ENCODE assay signal across 8 mouse cellular contexts in the genomic region with DNA sequence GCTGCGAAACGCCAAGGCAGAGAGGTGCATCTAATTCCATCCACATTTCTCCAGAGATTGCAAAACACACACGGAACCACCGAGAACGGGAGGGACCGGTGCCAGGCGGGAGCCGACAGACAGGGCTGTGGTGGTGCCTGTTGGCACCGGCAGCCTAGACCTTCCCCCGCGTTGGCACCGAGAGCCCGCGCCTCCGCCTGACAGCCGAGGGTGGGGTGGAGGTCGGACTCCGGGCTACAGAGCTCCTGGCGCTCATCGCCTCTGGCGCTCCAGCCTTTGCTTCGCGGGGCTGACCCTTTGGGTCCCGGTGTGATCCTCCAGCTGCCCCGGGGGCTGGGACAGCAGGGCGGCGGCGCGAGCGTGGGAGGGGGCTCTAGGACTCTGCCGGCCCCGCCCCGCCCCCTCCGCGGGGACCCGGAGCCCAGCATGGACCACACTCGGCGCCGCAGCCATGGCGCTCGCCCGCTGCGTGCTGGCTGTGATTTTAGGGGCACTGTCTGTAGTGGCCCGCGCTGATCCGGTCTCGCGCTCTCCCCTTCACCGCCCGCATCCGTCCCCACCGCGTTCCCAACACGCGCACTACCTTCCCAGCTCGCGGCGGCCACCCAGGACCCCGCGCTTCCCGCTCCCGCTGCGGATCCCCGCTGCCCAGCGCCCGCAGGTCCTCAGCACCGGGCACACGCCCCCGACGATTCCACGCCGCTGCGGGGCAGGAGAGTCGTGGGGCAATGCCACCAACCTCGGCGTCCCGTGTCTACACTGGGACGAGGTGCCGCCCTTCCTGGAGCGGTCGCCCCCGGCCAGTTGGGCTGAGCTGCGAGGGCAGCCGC. TPM values are rescaled to one million over a fixed set of nuclear protein-coding genes. Genes with fewer than 3 reads are reported as not detected.
DNase-seq lines count a peak whose midpoint lies in the region; ATAC-seq and TF ChIP-seq lines count a peak whose summit lies in the region.

Prss12 (plus strand) TSS at position 206 of the 830 bp plus-strand sequence.

- H3K9ac ChIP-seq in liver, embryonic 16.5 days (ENCODE audit: low read depth, low read length) = no peak within 1 kb of the TSS
- H3K9ac ChIP-seq in neural tube, embryonic 13.5 days = peak within 1 kb of the TSS; percentile 84

- intact Hi-C loops in heart, postnatal 10 days (cut with DNase I) = no loop called here

- H3K27ac ChIP-seq in bone marrow macrophage, adult 2 months (ENCODE audit: insufficient read depth, low read depth, low read length) = no peak within 1 kb of the TSS
- H3K27ac ChIP-seq in forebrain, embryonic 10.5 days = peak within 1 kb of the TSS; percentile 81
- no peak within 1 kb of the TSS for H3K27ac ChIP-seq in liver, embryonic 16.5 days (ENCODE audit: low read length)
- 0 out of 2 replicates have a peak within 1 kb of the TSS, but pooled peaks have one; percentile 18 for H3K27ac ChIP-seq in neural tube, embryonic 13.5 days (replicated peaks)

- peak within 1 kb of the TSS; percentile 61 for H3K4me3 ChIP-seq in bone marrow macrophage, adult 2 months (ENCODE audit: insufficient read depth, low read length)
- H3K4me3 ChIP-seq in forebrain, embryonic 10.5 days = peak within 1 kb of the TSS; percentile 80
- H3K4me3 ChIP-seq in liver, embryonic 16.5 days (ENCODE audit: low read depth, low read length) = peak within 1 kb of the TSS; percentile 54
- peak within 1 kb of the TSS; percentile 72 for H3K4me3 ChIP-seq in neural tube, embryonic 13.5 days

- H3K4me1 ChIP-seq in bone marrow macrophage, adult 2 months (ENCODE audit: control insufficient read depth, insufficient read depth, low read length) = no peaks in the 10 kb centered on the region
- peaks cover 22% of the 10 kb centered on the region for H3K4me1 ChIP-seq in forebrain, embryonic 10.5 days
- H3K4me1 ChIP-seq in liver, embryonic 16.5 days (ENCODE audit: control insufficient read depth, low read depth, low read length) = no peaks in the 10 kb centered on the region
- H3K4me1 ChIP-seq in neural tube, embryonic 13.5 days (replicated peaks) = peaks cover 20% of the 10 kb centered on the region

- peak; percentile 43 for DNase-seq in forebrain, embryonic 10.5 days (ENCODE audit: extremely low spot score, low spot score)
- DNase-seq in heart, postnatal 10 days = peak; percentile 31 to 39
- DNase-seq in kidney, postnatal 25 days = peak; percentile 36 to 71
- peak; percentile 4 to 14 for DNase-seq in thymus, postnatal 36 days

- no peak for TF ChIP-seq POLR2A in bone marrow macrophage, adult 2 months (IDR thresholded peaks at IDR 0.05; ENCODE audit: borderline replicate concordance, low read depth, low read length)

- WGBS in forebrain, embryonic 10.5 days = under 1% methylated on average over 83 of the region's 84 CpGs
- WGBS in liver, embryonic 16.5 days (ENCODE audit: insufficient replicate concordance) = under 1% methylated on average over 82 of the region's 84 CpGs
- WGBS in neural tube, embryonic 13.5 days = under 1% methylated on average over 73 of the region's 84 CpGs

- H3K9me3 ChIP-seq in forebrain, embryonic 10.5 days = no peaks in the 10 kb centered on the region
- no peaks in the 10 kb centered on the region for H3K9me3 ChIP-seq in liver, embryonic 16.5 days (replicated peaks; ENCODE audit: control insufficient read depth, low read length)
- H3K9me3 ChIP-seq in neural tube, embryonic 13.5 days = no peaks in the 10 kb centered on the region

- peak within 1 kb of the TSS; percentile 72 for H3K4me2 ChIP-seq in liver, embryonic 16.5 days (ENCODE audit: low read depth, low read length)
- peak within 1 kb of the TSS; percentile 98 for H3K4me2 ChIP-seq in neural tube, embryonic 13.5 days

- H3K27me3 ChIP-seq in forebrain, embryonic 10.5 days (ENCODE audit: poor library complexity, severe bottlenecking) = peaks cover 61% of the 10 kb centered on the region
- H3K27me3 ChIP-seq in liver, embryonic 16.5 days (ENCODE audit: control insufficient read depth, insufficient read depth, low read depth, low read length) = peaks cover 37% of the 10 kb centered on the region
- H3K27me3 ChIP-seq in neural tube, embryonic 13.5 days = peaks cover 23% of the 10 kb centered on the region

- peak; percentile 16 for ATAC-seq in CD4-positive, CD25-positive, alpha-beta regulatory T cell, adult 4 months
- no peak; the same call in 1 of the 2 replicates for ATAC-seq in liver, embryonic 16.5 days (ENCODE audit: low read depth)
- peak; percentile 87 for ATAC-seq in neural tube, embryonic 13.5 days (ENCODE audit: low read depth)

- no peak for TF ChIP-seq CTCF in bone marrow macrophage, adult 2 months (IDR thresholded peaks at IDR 0.05; ENCODE audit: low read depth, low read length)

- no peaks in the 10 kb centered on the region for H3K36me3 ChIP-seq in forebrain, embryonic 10.5 days (replicated peaks)
- no peaks in the 10 kb centered on the region for H3K36me3 ChIP-seq in liver, embryonic 16.5 days (ENCODE audit: control insufficient read depth, insufficient read depth)
- no peaks in the 10 kb centered on the region for H3K36me3 ChIP-seq in neural tube, embryonic 13.5 days

RNA-seq across cellular contexts. Expression of gene Prss12, which starts in this region (rescaled TPM):
- polyA plus RNA-seq in CD4-positive, CD25-positive, alpha-beta regulatory T cell, adult 4 months (2017; shearing (Covaris generic)) = 1 to 10 TPM in 1 of 2 experiments, under 1 TPM in 1; 0.46 to 1.3 TPM
- not detected in 2 replicates for polyA plus RNA-seq in bone marrow macrophage, adult 2 months (2012; ENCODE audit: insufficient read depth, insufficient read length, missing spikeins)
- 0.63 and 1.00 TPM in 2 replicates for polyA plus RNA-seq in forebrain, embryonic 10.5 days (2016; fragmentation: Nextera tagmentation; extraction: Ambion mirVana)
- 1 to 10 TPM; 1.7 to 1.8 TPM for total RNA-seq in heart, postnatal 10 days (2021)
- 0.74 and 0.79 TPM in 2 replicates for polyA plus RNA-seq in liver, embryonic 16.5 days (2015; fragmentation: Nextera tagmentation; extraction: Ambion mirVana)
- 22.5 and 22.7 TPM in 2 replicates for polyA plus RNA-seq in neural tube, embryonic 13.5 days (2015; fragmentation: Nextera tagmentation; extraction: Ambion mirVana)

Comparison
In these comparisons a context has a peak if more than half of its experiments do, and no peak if none do; other contexts are left out.
1. RNA of gene Prss12 (polyA plus RNA-seq): 22.5 to 22.7 TPM in neural tube, embryonic 13.5 days; 0.46 to 1.3 TPM in CD4-positive, CD25-positive, alpha-beta regulatory T cell, adult 4 months, 0.74 to 0.79 TPM in liver, embryonic 16.5 days, 0.63 to 1.00 TPM in forebrain, embryonic 10.5 days and not detected in bone marrow macrophage, adult 2 months; every median in the first group is over 10 times any median in the second.
2. Peak in DNase-seq, H3K4me3 ChIP-seq and H3K27ac ChIP-seq in forebrain, embryonic 10.5 days; RNA of the gene not detected or under 1 TPM.
3. Peak in every context shown above with its lines, with median percentiles within 50 percentile points of each other: H3K4me3 ChIP-seq and DNase-seq.